Mouse (Mus musculus): ENCODE results near the gene Bcat1. TPM values are rescaled to one million over a fixed set of nuclear protein-coding genes. Genes with fewer than 3 reads are reported as not detected.
"Not testable (repeated sequence)": the region's sequence is repeated elsewhere in the genome, so short reads cannot be mapped to it uniquely, and the experiment has no call there.

The Bcat1 gene
- polyA plus RNA-seq, 1 experiment from 2014 or later: 1.3 TPM

- H3K27me3 ChIP-seq: no peaks in the 10 kb centered on the region
- WGBS (ENCODE audit: insufficient replicate concordance): 45% methylated on average over 6 of the region's 6 CpGs
- ATAC-seq (ENCODE audit: insufficient read depth): no peak
- H3K4me3 ChIP-seq (replicated peaks): no peak within 1 kb of the TSS
- H3K36me3 ChIP-seq (replicated peaks): no peaks in the 10 kb centered on the region
- peak within 1 kb of the TSS; percentile 31 for H3K27ac ChIP-seq (replicated peaks)
- H3K9ac ChIP-seq: no peak within 1 kb of the TSS
- peak within 1 kb of the TSS; percentile 30; the same call in 1 of the 2 replicates for H3K4me2 ChIP-seq
- no peaks in the 10 kb centered on the region for H3K9me3 ChIP-seq (replicated peaks)
- H3K4me1 ChIP-seq (replicated peaks): peaks cover 16% of the 10 kb centered on the region
These were observed 39.6 kb upstream of the Bcat1 start, which contains the start of gene Lrmp for GRCm38 (mm10) chr6:145115476-145116097. Gene Lrmp (plus strand): TSS chr6:145115653.

- H3K9ac ChIP-seq: no peak overlapping the region
- H3K4me2 ChIP-seq: no peak overlapping the region
- H3K9me3 ChIP-seq (replicated peaks): no peaks in the 10 kb centered on the region
- H3K4me3 ChIP-seq (replicated peaks): no peak overlapping the region
- no peak overlapping the region for H3K27ac ChIP-seq (replicated peaks)
- ATAC-seq (ENCODE audit: insufficient read depth): no peak
- WGBS (ENCODE audit: insufficient replicate concordance): 48% methylated on average over 2 of the region's 2 CpGs
- no peaks in the 10 kb centered on the region for H3K27me3 ChIP-seq
- no peaks in the 10 kb centered on the region for H3K36me3 ChIP-seq (replicated peaks)
- H3K4me1 ChIP-seq (replicated peaks): peaks cover 14% of the 10 kb centered on the region
These were observed 38.6 kb upstream of the Bcat1 start for GRCm38 (mm10) chr6:145114561-145114960.

- no peak for ATAC-seq (ENCODE audit: insufficient read depth)
- H3K27ac ChIP-seq (replicated peaks): no peak overlapping the region
- no peak overlapping the region for H3K9ac ChIP-seq
- no peaks in the 10 kb centered on the region for H3K9me3 ChIP-seq (replicated peaks)
- no peaks in the 10 kb centered on the region for H3K27me3 ChIP-seq
- peaks cover 14% of the 10 kb centered on the region for H3K4me1 ChIP-seq (replicated peaks)
- no peak overlapping the region for H3K4me3 ChIP-seq (replicated peaks)
- 59% methylated on average over 6 of the region's 6 CpGs for WGBS (ENCODE audit: insufficient replicate concordance)
- no peak overlapping the region for H3K4me2 ChIP-seq
- H3K36me3 ChIP-seq (replicated peaks): no peaks in the 10 kb centered on the region
These were observed 36.9 kb upstream of the Bcat1 start for GRCm38 (mm10) chr6:145112865-145113264.

GRCm38 (mm10) chr6:145110786-145111185, 34.8 kb upstream of the Bcat1 start:
- Histone ChIP-seq H3K27me3 (no peaks in the 10 kb centered on the region), H3K9me3 (replicated peaks) (no peaks in the 10 kb centered on the region), H3K36me3 (replicated peaks) (no peaks in the 10 kb centered on the region), H3K4me1 (replicated peaks) (peaks cover 4% of the 10 kb centered on the region), H3K4me3 (replicated peaks) (no peak overlapping the region), H3K9ac (no peak overlapping the region), H3K4me2 (no peak overlapping the region), H3K27ac (replicated peaks) (no peak overlapping the region)
- no peak for ATAC-seq (ENCODE audit: insufficient read depth)
- 77% methylated on average over 4 of the region's 4 CpGs for WGBS (ENCODE audit: insufficient replicate concordance)

- no peaks in the 10 kb centered on the region for H3K9me3 ChIP-seq (replicated peaks)
- 0 out of 2 replicates have a peak, but pooled peaks have one; percentile 15 for ATAC-seq (ENCODE audit: insufficient read depth)
- H3K36me3 ChIP-seq (replicated peaks): no peaks in the 10 kb centered on the region
- 63% methylated on average over 6 of the region's 6 CpGs for WGBS (ENCODE audit: insufficient replicate concordance)
- H3K4me1 ChIP-seq (replicated peaks): no peaks in the 10 kb centered on the region; the same call in 1 of the 2 replicates
- no peak overlapping the region for H3K4me3 ChIP-seq (replicated peaks)
- H3K27ac ChIP-seq (replicated peaks): no peak overlapping the region
- H3K27me3 ChIP-seq: no peaks in the 10 kb centered on the region
- H3K4me2 ChIP-seq: no peak overlapping the region
- no peak overlapping the region for H3K9ac ChIP-seq
These were observed 30.3 kb upstream of the Bcat1 start for GRCm38 (mm10) chr6:145106163-145106842.

DNA sequence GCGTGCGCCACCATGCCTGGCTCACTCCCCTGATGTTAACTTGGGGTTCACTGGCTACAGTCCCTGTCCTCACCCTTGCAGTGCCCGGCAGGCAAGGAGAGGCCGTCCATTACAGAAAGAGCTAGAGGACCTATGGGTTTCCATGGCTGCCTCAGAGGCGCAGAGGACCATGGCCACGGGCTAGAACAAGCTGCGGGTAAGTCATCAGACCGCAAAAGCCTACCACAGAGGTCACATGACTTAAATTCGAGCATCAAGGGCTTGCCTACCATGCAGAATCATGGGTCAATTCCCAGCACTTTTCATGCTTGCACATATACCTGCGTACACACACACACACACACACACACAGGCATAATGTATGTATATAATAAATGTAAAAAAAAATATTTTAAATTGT, 29.5 kb upstream of the Bcat1 start:
- H3K4me3 ChIP-seq (replicated peaks): no peak overlapping the region
- H3K27me3 ChIP-seq: no peaks in the 10 kb centered on the region
- H3K9ac ChIP-seq: no peak overlapping the region
- H3K4me2 ChIP-seq: no peak overlapping the region
- no peaks in the 10 kb centered on the region for H3K9me3 ChIP-seq (replicated peaks)
- WGBS (ENCODE audit: insufficient replicate concordance): 66% methylated on average over 10 of the region's 10 CpGs
- no peak for ATAC-seq (ENCODE audit: insufficient read depth)
- H3K36me3 ChIP-seq (replicated peaks): no peaks in the 10 kb centered on the region
- no peak overlapping the region for H3K27ac ChIP-seq (replicated peaks)
- H3K4me1 ChIP-seq (replicated peaks): no peaks in the 10 kb centered on the region; the same call in 1 of the 2 replicates

- Histone ChIP-seq H3K9me3 (replicated peaks) (no peaks in the 10 kb centered on the region), H3K4me1 (replicated peaks) (no peaks in the 10 kb centered on the region; the same call in 1 of the 2 replicates), H3K9ac (no peak overlapping the region), H3K4me2 (no peak overlapping the region), H3K27ac (replicated peaks) (no peak overlapping the region), H3K4me3 (replicated peaks) (no peak overlapping the region), H3K36me3 (replicated peaks) (no peaks in the 10 kb centered on the region), H3K27me3 (no peaks in the 10 kb centered on the region)
- no peak for ATAC-seq (ENCODE audit: insufficient read depth)
- WGBS (ENCODE audit: insufficient replicate concordance): 65% methylated on average over 10 of the region's 10 CpGs
These were observed 28.4 kb upstream of the Bcat1 start for GRCm38 (mm10) chr6:145104241-145104939.

DNA sequence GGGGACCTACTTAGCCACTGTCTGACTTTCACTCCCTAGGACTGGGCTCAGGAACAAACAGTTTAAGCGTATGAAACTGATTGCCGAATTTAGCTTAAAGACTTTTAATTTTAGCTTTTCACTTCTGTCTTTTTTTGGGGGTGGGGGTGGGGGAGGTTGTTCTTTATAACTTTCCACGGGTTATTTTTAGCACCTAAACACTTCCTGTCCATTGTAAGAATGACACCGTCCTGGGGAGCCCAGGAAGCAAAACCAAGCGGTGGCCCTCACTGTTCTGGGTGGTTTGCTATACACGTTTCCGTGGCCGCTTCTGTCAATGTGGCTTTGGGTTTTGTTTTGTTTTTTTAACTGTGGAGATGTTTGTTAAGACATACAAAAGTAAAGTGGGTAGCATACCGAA, 24.9 kb upstream of the Bcat1 start:
- no peak overlapping the region for H3K4me2 ChIP-seq
- 21% methylated on average over 9 of the region's 9 CpGs for whole genome bisulfite sequencing (ENCODE audit: insufficient replicate concordance)
- H3K27me3 ChIP-seq: no peaks in the 10 kb centered on the region
- H3K4me1 ChIP-seq (replicated peaks): no peaks in the 10 kb centered on the region; the same call in 1 of the 2 replicates
- no peak for ATAC-seq (ENCODE audit: insufficient read depth)
- no peaks in the 10 kb centered on the region for H3K9me3 ChIP-seq (replicated peaks)
- H3K36me3 ChIP-seq (replicated peaks): no peaks in the 10 kb centered on the region
- no peak overlapping the region for H3K9ac ChIP-seq
- H3K27ac ChIP-seq (replicated peaks): no peak overlapping the region
- no peak overlapping the region for H3K4me3 ChIP-seq (replicated peaks)

GRCm38 (mm10) chr6:145094431-145094830, 18.4 kb upstream of the Bcat1 start:
- H3K4me3 ChIP-seq (replicated peaks): no peak overlapping the region
- H3K36me3 ChIP-seq (replicated peaks): no peaks in the 10 kb centered on the region
- H3K9ac ChIP-seq: no peak overlapping the region
- H3K4me1 ChIP-seq (replicated peaks): 0 out of 2 replicates have a peak, but pooled peaks cover 1% of the 10 kb centered on the region
- WGBS (ENCODE audit: insufficient replicate concordance): 59% methylated on average over 4 of the region's 4 CpGs
- no peak overlapping the region for H3K4me2 ChIP-seq
- no peaks in the 10 kb centered on the region for H3K9me3 ChIP-seq (replicated peaks)
- ATAC-seq (ENCODE audit: insufficient read depth): no peak
- no peak overlapping the region for H3K27ac ChIP-seq (replicated peaks)
- no peaks in the 10 kb centered on the region for H3K27me3 ChIP-seq

DNA sequence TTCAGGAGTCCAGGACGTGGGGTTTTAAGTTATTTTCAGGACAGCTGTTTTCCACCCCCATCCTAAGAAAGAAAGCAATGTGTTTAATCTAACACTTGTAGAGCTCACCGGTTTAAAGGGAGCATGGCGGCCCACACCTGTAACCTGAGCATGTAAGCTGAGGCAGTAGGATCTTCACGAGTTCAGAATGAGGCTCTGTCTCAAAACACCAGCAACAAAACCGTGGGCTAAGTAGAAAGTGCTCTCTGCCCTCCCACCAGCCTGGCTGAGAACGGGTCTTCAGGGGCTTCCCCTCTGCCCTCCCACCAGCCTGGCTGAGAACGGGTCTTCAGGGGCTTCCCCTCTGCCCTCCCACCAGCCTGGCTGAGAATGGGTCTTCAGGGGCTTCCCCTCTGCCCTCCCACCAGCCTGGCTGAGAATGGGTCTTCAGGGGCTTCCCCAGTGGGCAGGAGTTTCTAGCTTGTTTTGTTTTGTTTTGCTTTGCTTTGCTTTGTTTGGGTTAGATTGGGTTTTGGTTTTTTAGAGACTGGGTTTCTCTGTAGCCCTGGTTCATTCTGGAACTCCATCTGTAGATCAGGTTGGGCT, 17.1 kb upstream of the Bcat1 start:
- not testable (repeated sequence) for H3K9me3 ChIP-seq (replicated peaks); H3K9ac ChIP-seq; H3K27ac ChIP-seq (replicated peaks); ATAC-seq (ENCODE audit: insufficient read depth); H3K27me3 ChIP-seq; H3K4me1 ChIP-seq (replicated peaks); H3K36me3 ChIP-seq (replicated peaks); H3K4me2 ChIP-seq; H3K4me3 ChIP-seq (replicated peaks)
- 46% methylated on average over 7 of the region's 7 CpGs for WGBS (ENCODE audit: insufficient replicate concordance)

DNA sequence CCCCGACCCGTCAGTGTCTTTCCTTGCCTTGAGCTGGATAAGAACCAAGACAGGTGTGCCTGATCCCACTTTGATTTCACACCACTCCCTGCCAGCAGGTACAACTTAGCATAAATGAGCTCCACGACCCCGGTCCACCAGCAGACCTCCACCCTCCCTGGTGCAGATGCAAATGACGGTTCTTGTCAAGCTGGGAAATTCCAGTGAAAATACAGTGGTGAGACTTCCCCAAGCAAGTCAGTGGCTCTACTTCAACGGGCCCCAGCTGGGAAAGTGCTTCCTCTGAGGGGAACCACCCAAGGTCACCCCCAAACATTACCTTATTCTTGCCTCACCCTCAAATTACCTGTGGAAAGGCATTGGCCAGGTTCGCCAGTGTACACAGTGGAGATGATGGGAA, 16.0 kb upstream of the Bcat1 start:
- H3K4me1 ChIP-seq (replicated peaks): peaks cover 3% of the 10 kb centered on the region; the same call in 1 of the 2 replicates
- no peak overlapping the region for H3K4me2 ChIP-seq
- H3K9me3 ChIP-seq (replicated peaks): no peaks in the 10 kb centered on the region
- no peaks in the 10 kb centered on the region for H3K36me3 ChIP-seq (replicated peaks)
- no peak overlapping the region for H3K4me3 ChIP-seq (replicated peaks)
- no peak overlapping the region for H3K9ac ChIP-seq
- 52% methylated on average over 7 of the region's 7 CpGs for WGBS (ENCODE audit: insufficient replicate concordance)
- no peaks in the 10 kb centered on the region for H3K27me3 ChIP-seq
- ATAC-seq (ENCODE audit: insufficient read depth): no peak
- no peak overlapping the region for H3K27ac ChIP-seq (replicated peaks)

Measured in liver, embryonic 15.5 days (tissue).